Mouse (Mus musculus) C2C12 (cell line): Measurements from ENCODE around the gene Arhgef2. TPM values are rescaled to one million over a fixed set of nuclear protein-coding genes. Genes with fewer than 3 reads are reported as not detected.

Experiments used
- H3K27me3 ChIP-seq: one replicate; pipeline ENCODE4 v1.6.1; 2011; ENCODE audit not compliant: control insufficient read depth, insufficient read depth, insufficient read length
- H3K36me3 ChIP-seq: one replicate; pipeline ENCODE4 v1.6.1; 2011; ENCODE audit not compliant: control insufficient read depth, insufficient read depth
- H3K4me3 ChIP-seq: one replicate; pipeline ENCODE4 v1.5.1; 2011; ENCODE audit warnings: mild to moderate bottlenecking, control low read depth; ENCODE audit not compliant: poor library complexity, insufficient read depth, severe bottlenecking
- H3K79me2 ChIP-seq: one replicate; pipeline ENCODE4 v1.6.1; 2011; ENCODE audit not compliant: control insufficient read depth, insufficient read depth
- H3K79me3 ChIP-seq: one replicate; pipeline ENCODE4 v1.6.1; 2011; ENCODE audit warnings: low read depth, control low read depth
- H3ac ChIP-seq: one replicate; pipeline ENCODE3; 2011; ENCODE audit warnings: low read depth; ENCODE audit not compliant: control insufficient read depth, insufficient read length
- CEBPB ChIP-seq: IDR thresholded peaks from one replicate; pipeline ENCODE4 v1.6.1; 2011; ENCODE audit warnings: low read depth, mild to moderate bottlenecking, control low read depth, moderate library complexity
- CTCF ChIP-seq: IDR thresholded peaks from one replicate; pipeline ENCODE4 v1.5.1; 2011; ENCODE audit not compliant: control insufficient read depth, insufficient read depth, insufficient read length
- FOSL1 ChIP-seq: IDR thresholded peaks from one replicate; pipeline ENCODE4 v1.8.0; 2011; ENCODE audit warnings: mild to moderate bottlenecking, low read length; ENCODE audit not compliant: poor library complexity, insufficient read depth, severe bottlenecking
- MAX ChIP-seq: IDR thresholded peaks from one replicate; pipeline ENCODE4 v1.6.1; 2011; ENCODE audit warnings: mild to moderate bottlenecking, control low read depth
- MYOD1 ChIP-seq: IDR thresholded peaks from one replicate; pipeline ENCODE4 v1.6.1; 2011; ENCODE audit warnings: low read depth; ENCODE audit not compliant: control insufficient read depth, insufficient read length
- MYOG ChIP-seq: IDR thresholded peaks from one replicate; pipeline ENCODE4 v1.6.1; 2011; ENCODE audit not compliant: control insufficient read depth, insufficient read length; ENCODE audit errors: extremely low read depth
- USF1 ChIP-seq: IDR thresholded peaks from one replicate; pipeline ENCODE4 v1.6.1; 2011; ENCODE audit warnings: low read depth, mild to moderate bottlenecking, control low read depth, moderate library complexity
- polyA plus RNA-seq: library from polyadenylated mRNA; unstranded; fragments of >200 nt; fragmentation: generic; extraction: Trizol; gene quantifications from one replicate; pipeline ENCODE4 v1.2.1, GENCODE M21; 2012; ENCODE audit warnings: missing spikeins

Gene Arhgef2
- polyA plus RNA-seq, 1 experiment, result 88.3 TPM

DNA sequence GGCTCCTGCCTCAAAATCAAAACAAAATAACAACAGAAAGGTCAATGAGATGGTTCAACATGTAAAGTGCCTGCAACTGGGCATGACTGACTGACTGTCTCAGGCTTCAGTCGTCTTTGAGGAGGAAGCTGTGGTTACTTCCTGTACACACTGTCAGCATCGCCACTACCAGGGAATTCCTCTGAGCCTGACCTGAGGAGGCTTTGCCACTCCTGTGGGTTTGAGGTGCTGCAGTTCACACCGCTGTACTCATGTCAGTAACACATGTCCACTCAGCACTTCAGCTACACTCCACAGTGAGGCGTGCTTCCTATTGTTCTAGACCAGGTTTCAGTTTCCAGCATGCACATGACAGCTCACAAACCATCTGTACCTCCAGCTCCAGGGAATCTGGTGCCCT, 58.3 kb downstream of the Arhgef2 start:
- Histone ChIP-seq H3K4me3 (no peak overlapping the region), H3K79me3 (no peaks in the 10 kb centered on the region), H3K27me3 (no peaks in the 10 kb centered on the region), H3ac (no peak overlapping the region), H3K36me3 (no peaks in the 10 kb centered on the region), H3K79me2 (no peaks in the 10 kb centered on the region)
- no peak for TF ChIP-seq CTCF
- no peak for TF ChIP-seq MYOD1
- TF ChIP-seq MAX, result no peak
- no peak for TF ChIP-seq FOSL1
- no peak for TF ChIP-seq MYOG
- no peak for TF ChIP-seq CEBPB
- no peak for TF ChIP-seq USF1

DNA sequence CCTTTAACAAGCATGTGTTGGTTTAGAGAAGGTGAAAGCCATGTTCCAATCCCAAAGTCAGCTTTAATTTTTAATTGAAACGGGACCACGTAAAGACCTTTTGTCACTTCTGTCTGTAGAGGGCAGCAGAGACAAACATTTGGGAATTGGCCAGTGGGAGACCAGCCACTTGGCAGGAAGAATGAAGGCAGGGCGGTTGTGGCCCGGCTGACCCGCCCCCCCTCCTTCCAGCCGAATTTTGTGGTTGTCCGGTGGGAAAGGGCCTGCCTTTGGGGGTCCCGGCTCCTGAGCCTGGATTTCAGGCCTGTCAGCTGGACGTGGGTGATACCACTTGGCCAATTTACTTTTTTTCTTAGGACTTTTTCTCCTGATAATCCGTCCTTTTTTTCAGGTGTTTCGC, 71.6 kb downstream of the Arhgef2 start:
- Histone ChIP-seq H3K79me2 (no peaks in the 10 kb centered on the region), H3K27me3 (no peaks in the 10 kb centered on the region), H3K4me3 (no peak overlapping the region), H3K36me3 (no peaks in the 10 kb centered on the region), H3K79me3 (no peaks in the 10 kb centered on the region), H3ac (peak overlapping the region; percentile 54)
- TF ChIP-seq CTCF, result peak; percentile 14
- no peak for TF ChIP-seq CEBPB

DNA sequence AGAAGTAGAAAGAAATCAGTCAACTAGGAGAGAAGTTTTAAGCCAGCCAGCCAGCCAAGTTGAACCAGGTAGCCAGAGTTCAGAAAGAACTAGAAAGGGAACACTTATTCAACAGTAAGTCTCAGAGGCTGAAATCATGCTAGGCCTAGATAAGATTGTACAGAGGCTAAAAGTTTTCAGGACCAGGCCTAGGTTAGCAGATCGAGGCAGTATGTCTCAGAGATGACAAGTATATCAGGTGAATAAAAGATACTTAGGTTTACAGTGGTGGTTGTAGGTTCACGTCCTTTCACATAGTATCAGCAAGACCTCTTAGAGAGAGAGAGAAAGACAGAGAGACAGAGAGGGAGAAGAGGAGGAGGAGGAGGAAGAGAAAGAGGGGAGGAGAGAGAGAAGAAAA, 78.0 kb downstream of the Arhgef2 start:
- no peak overlapping the region for H3ac ChIP-seq
- H3K79me3 ChIP-seq, result peaks cover 31% of the 10 kb centered on the region
- H3K79me2 ChIP-seq, result peaks cover 33% of the 10 kb centered on the region
- TF ChIP-seq FOSL1 (no peak), MYOD1 (no peak), MYOG (no peak), MAX (no peak), CTCF (no peak), CEBPB (no peak)
- peaks cover 17% of the 10 kb centered on the region for H3K36me3 ChIP-seq
- no peaks in the 10 kb centered on the region for H3K27me3 ChIP-seq
- no peak overlapping the region for H3K4me3 ChIP-seq

DNA sequence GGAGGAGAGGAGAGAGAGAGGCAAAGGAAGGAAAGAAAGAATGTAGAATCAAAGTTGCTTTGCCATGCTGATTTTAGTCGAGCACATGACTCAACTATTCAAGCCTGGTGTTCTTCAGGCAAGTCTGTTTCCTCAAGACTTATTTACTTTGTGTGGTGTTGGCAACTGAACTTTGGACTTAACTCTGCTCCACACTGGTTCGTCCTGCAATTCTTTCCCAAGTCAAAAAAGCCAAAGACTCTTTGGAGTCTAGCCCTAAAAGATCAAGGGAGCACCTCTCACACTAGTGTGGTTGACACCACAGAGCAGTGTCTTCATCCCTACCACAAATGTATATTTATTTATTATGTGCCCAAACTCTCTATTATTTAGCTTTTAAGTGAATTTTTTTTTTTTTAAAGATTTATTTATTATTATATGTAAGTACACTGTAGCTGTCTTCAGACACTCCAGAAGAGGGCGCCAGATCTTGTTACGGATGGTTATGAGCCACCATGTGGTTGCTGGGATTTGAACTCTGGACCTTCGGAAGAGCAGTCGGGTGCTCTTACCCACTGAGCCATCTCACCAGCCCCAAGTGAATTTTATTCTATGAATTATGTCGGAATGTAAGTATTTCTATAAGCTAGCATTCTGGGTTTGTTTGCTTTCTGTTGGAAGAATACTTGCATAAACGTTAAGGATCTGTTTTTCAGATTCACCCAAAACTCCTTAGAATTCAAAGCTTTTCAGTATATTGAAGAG, 78.6 kb downstream of the Arhgef2 start:
- peaks cover 23% of the 10 kb centered on the region for H3K36me3 ChIP-seq
- no peak overlapping the region for H3K4me3 ChIP-seq
- H3K79me2 ChIP-seq, result peaks cover 39% of the 10 kb centered on the region
- H3K79me3 ChIP-seq, result peaks cover 37% of the 10 kb centered on the region
- no peak overlapping the region for H3ac ChIP-seq
- no peak for TF ChIP-seq CEBPB
- TF ChIP-seq USF1, result no peak
- TF ChIP-seq CTCF, result no peak
- TF ChIP-seq MYOD1, result no peak
- TF ChIP-seq MYOG, result no peak
- no peak for TF ChIP-seq MAX
- TF ChIP-seq FOSL1, result no peak
- no peaks in the 10 kb centered on the region for H3K27me3 ChIP-seq

DNA sequence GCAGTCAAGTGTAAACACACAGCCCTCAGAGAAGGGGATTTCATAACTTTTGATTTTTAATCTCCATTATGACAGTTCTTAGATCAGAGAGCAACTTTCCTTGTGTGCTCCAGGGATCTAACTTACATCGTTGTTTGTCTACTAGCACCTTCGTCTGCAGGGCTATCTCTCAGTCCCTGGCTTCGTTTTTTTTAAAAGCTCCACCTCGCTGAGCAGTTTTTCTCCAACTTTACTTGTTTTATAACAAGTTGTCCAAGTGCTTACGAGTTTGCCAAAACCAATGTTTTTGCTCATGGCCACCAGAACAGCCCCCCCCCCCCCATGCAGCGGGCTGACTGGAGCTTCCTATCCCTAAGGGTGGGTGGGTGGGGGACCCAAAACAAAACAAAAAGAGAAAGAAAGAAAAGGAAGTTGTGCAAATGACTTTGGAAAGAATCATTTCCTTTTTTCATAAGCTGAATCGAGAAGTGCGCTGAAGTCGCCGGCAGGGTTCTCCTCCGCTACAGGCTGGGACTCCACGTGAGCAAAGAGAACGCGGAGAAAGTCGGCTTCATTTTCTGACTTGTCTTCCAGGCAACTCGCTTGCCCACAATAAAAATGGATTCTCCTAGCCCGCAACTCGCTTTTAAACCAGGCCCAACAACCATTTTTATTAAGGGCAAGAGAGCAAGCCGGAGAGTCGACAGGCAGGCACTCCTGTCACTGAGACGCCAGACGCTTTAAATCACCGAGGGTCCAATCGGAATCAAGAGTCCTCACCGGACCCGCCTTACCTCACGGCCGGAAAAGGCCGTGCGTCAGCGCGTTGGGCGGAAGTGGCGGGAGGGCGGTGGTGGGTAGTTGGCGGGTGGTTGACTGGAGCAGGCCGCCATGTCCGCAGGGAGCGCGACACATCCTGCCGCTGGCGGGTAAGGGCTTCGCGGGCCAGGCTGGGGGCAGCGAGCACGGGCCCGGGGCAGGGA, 79.5 kb downstream of the Arhgef2 start, which contains the start of gene Khdc4:
Gene Khdc4 (plus strand): TSS at position 824 of the 962 bp plus-strand sequence.
- peaks cover 32% of the 10 kb centered on the region for H3K36me3 ChIP-seq
- H3K79me2 ChIP-seq, result peaks cover 47% of the 10 kb centered on the region
- TF ChIP-seq MYOD1 (no peak), MAX (peak; percentile 43), CTCF (no peak), MYOG (no peak), USF1 (no peak), CEBPB (no peak), FOSL1 (no peak)
- peak within 1 kb of the TSS; percentile 89 for H3K4me3 ChIP-seq
- H3K79me3 ChIP-seq, result peaks cover 46% of the 10 kb centered on the region
- H3ac ChIP-seq, result peak within 1 kb of the TSS; percentile 98
- no peaks in the 10 kb centered on the region for H3K27me3 ChIP-seq
